Mouse (Mus musculus) hematopoietic multipotent progenitor cell, adult 10-12 weeks (in vitro differentiated cells): ENCODE measurements around the gene Celsr2. TPM values are rescaled to one million over a fixed set of nuclear protein-coding genes. Genes with fewer than 3 reads are reported as not detected.

ENCODE experiments used
- polyA plus RNA-seq: library from polyadenylated mRNA; stranded (reverse); fragments of >175 nt; gene quantifications from 2 replicates; pipeline ENCODE4 v1.2.3, GENCODE M21; 2012; ENCODE audit warnings: low replicate concordance

Gene Celsr2
- 3.1 and 5.0 TPM in 2 replicates for polyA plus RNA-seq

DNA sequence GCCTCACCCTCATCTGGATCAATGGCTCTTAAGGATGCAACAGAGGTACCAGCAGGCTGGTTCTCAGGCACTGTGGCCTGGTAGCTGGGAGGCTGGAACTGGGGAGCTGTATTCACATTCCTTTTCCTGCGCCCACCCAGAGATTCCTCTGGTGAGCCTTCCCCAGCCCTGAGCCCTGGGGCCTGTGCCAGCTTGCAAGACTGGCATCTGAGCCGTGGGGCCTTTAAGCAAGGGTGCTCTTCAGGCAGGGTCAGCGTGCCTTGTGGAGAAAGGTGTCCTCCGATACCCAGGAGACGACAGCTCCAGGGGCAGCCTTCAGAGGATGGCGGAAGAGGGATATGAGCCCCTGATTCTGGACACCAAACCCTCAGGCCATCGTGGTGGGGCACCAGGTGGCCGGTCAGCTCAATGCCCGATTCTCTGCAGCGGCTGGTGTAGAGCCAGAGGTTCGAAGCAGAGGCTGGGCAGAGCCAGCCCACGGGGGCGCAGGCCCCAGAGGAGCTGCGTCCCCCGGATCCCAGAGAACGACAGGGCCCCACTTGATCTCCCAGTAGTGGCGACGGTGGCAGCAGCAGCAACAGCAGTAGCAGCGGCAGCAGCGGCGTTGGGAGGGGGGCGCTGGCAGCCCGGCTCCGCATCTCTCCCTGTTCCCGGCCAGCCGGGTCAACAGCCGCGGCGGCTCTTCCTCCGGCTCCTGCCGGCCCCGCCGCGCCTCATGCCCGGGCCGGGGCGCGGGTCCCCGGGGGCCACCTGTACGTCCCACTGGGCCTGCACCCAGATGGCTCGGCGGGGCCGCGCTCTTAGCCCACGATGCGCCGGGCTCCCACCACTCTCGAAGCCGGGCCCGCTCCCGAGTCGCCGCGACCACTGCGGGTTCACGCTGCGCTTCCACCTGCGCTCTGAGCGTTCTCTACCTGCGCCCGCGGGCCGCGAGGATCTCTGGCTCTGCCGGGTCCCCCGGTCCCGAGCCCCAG, at the start of gene Celsr2:
TSS of gene Celsr2 (minus strand) at position 696 of the 974 bp plus-strand sequence.

DNA sequence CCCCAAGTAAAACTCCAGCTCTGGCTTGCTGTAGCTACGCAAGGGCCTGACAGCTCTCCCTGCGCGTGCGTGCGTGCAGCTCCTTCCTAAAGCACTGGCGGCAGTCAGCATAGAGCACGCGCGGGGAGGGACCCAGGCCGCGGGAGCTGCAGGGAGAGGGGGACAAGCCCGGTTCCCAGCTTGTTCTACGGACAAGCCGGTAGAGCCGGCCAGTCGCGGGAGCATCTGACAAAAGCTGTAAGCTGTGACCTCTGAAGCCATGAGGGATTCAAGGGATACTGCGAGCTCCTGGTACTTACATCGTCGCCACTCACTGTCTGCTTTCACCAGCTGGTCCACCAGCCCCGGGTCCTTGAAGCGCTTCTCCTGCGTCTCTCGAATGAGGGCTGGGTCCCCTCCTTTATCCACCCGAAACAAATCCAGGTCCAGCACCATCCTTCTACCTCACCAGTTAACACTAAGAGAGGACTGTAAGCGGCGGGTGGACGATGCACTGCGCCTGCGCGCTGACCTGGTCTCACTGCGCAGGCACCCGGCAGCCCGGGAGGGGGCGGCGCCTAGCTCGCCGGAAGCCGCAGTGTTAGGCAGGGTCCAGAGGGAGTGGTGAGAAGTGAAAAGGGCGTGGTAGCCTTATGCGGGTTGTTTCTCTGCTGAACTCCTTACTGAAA, 29.5 kb upstream of the Celsr2 start, which contains the start of gene Sars:
TSS of gene Sars (minus strand) at position 512 of the 668 bp plus-strand sequence.

DNA sequence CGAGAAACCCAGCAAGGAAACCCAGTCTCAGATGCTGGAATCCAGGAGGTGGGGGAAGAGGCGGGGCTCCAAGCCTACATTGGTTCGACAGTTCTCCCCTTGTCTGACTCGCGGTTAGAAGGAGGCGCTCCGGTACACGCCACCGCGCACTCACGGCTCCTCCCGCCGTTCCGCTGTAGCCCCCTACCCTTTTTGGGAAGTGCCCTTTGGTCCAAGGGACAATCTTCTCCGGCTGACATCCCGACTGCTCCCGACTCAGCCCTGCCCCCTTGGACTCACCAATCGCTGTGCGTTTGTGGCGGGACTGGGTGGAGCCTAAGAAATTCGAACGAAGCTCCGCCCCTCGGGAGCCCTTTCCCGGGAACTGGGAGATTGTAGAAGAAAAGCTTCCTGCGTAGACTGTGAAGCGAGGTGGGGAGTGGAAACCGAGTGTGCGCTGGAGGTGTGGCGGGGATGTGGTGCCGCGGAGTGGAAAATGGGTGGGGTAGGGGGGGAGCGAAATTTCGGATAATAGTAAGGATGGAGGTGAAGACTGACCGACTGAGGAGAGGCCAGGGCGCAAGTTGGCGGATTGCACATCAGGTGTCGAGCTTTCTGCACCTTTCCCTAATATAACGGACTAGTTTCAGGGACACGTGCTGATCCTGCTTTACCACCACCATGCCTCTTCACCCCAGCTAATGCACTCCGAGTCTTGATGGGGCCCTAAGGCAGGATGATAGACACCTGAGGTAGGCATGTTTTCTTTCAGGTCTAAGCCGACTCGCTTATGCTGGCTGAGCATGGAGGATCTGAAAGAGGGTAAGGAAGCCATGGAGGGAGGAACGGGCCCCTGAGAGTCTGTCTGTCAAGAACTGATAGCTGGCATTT, 31.6 kb downstream of the Celsr2 start, which contains the start of gene Psrc1:
TSS of gene Psrc1 (plus strand) at position 355 of the 870 bp plus-strand sequence.

DNA sequence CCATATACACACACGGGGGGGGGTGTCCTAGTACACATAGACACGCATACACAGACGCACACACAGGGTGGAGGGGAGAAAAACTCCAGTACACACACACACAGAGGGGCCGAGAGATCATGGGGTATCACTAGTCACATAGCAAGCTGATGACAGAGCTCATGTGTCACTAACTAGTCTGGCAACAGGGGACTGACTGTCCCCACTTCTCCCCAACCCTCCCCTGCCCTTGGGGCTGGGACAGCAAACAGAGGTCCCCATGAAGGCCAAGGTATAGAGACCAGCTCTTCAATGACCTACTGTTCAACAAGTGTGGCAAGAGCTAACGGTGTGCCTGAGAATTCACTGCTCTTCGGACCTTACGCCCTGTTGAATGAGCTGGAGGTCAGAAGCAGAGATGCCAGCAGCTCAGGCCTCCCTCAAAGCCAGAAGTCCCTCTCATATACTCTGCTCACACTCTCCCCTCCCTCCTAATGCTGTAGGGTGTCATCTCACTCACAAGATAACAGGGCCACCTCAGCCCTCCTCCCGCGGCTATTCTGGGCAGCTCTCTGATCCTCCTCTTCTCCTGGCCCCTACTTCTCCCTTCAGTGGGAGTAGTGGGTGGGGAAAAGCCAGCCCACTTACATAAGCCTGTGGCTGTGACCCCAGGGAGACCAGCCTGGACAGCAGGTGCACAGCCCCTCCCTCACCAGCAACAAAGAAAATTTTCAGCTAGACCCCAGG, 50.9 kb downstream of the Celsr2 start, which contains the start of gene Mybphl:
TSS of gene Mybphl (plus strand) at position 642 of the 726 bp plus-strand sequence.

Other genes starting within 250 kb of the Celsr2 start
- 3.0 and 3.7 TPM in 2 replicates for gene Amigo1, start 229.2 kb downstream of the Celsr2 start, polyA plus RNA-seq
- gene Cyb561d1, start 214.3 kb downstream of the Celsr2 start, polyA plus RNA-seq = 13.5 and 17.0 TPM in 2 replicates
- gene Atxn7l2, start 204.6 kb downstream of the Celsr2 start, polyA plus RNA-seq = 20.8 and 24.5 TPM in 2 replicates
- not detected in 2 replicates for gene Sypl2, start 188.9 kb downstream of the Celsr2 start, polyA plus RNA-seq
- 1.6 and 4.8 TPM in 2 replicates for gene Psma5, start 158.6 kb downstream of the Celsr2 start, polyA plus RNA-seq
- 8.5 and 14.4 TPM in 2 replicates for gene Sort1, start 131.5 kb downstream of the Celsr2 start, polyA plus RNA-seq
- gene Mybphl, start 50.6 kb downstream of the Celsr2 start, polyA plus RNA-seq = not detected in 2 replicates
- 2.0 and 4.1 TPM in 2 replicates for gene Psrc1, start 31.7 kb downstream of the Celsr2 start, polyA plus RNA-seq
- gene Sars, start 29.7 kb upstream of the Celsr2 start, polyA plus RNA-seq = 16.9 and 83.4 TPM in 2 replicates
- not detected in 2 replicates for gene 1700013F07Rik, start 118.6 kb upstream of the Celsr2 start, polyA plus RNA-seq
- gene 5330417C22Rik, start 121.0 kb upstream of the Celsr2 start, polyA plus RNA-seq = 0.23 and 0.47 TPM in 2 replicates
- 2.9 and 4.1 TPM in 2 replicates for gene Tmem167b, start 146.9 kb upstream of the Celsr2 start, polyA plus RNA-seq
- gene Taf13, start 156.1 kb upstream of the Celsr2 start, polyA plus RNA-seq = 0.25 and 1.1 TPM in 2 replicates
- 4.8 and 16.8 TPM in 2 replicates for gene Wdr47, start 175.7 kb upstream of the Celsr2 start, polyA plus RNA-seq
- gene Clcc1, start 238.4 kb upstream of the Celsr2 start, polyA plus RNA-seq = 8.2 and 15.6 TPM in 2 replicates